Mouse (Mus musculus): Measurements from ENCODE around the gene H2-DMb1. TPM values are rescaled to one million over a fixed set of nuclear protein-coding genes. Genes with fewer than 3 reads are reported as not detected.

The H2-DMb1 gene
- polyA plus RNA-seq, 1 experiment from 2014 or later: 0.33 TPM

DNA sequence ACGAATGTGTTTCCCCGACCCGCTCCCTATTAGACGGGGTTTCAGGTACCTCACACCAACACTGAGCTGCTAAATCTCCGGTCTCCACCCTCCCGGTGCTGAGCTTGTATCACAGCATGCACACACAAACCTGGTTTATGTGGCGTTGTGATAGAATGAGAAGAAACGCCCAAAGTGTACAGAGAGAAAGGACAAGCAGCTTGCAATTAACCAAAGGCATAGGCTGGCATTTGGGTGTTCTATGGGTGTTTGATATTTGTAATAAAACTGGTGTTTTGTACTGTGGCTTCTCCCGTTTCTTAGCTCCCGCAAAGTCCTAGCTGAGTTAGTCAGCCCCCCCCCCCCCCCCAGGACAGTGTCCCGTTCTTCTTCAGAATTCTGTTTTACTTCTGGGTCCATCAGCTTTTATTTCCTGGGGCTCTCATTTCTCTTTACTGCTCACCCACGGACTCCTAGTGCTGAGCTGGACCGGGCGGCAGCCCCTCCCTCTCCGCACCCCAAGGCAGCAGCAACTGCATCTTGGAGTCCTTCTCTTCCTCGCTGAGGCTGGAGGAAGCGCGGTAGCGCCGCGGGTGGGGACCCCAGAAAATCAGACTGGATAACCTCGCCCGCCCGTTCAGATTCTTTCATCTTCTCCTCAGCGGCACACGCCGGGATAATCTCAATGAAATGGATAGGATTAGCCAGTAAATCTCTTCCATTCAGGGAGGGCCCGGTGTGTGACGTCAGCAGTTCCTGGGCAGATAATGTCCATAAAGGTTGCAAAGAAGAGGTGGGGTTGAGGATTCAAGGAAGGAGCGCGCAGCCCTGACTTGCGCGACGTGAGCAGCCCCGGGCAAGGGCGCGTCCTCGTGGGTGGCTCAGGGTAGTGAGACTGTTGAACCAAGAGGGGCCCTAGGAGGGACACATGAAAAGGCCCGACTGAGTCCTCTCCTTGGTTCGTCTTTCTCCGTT is 44.3 kb downstream of the H2-DMb1 start, which contains the start of gene Psmb8:
Gene Psmb8, plus strand, starts transcription at position 781 of the 954 bp plus-strand sequence.
- peaks cover 11% of the 10 kb centered on the region for H3K4me1 ChIP-seq (replicated peaks)
- WGBS: 4% methylated on average over 41 of the region's 41 CpGs
- ATAC-seq (ENCODE audit: insufficient number of reproducible peaks, low FRiP score): peak; percentile 51
- H3K9me3 ChIP-seq (replicated peaks): no peaks in the 10 kb centered on the region
- H3K4me3 ChIP-seq: peak within 1 kb of the TSS; percentile 56
- peak within 1 kb of the TSS; percentile 84 for H3K4me2 ChIP-seq
- no peaks in the 10 kb centered on the region for H3K36me3 ChIP-seq
- peak within 1 kb of the TSS; percentile 16; the same call in 1 of the 2 replicates for H3K9ac ChIP-seq
- peaks cover 93% of the 10 kb centered on the region for H3K27me3 ChIP-seq (replicated peaks)
- H3K27ac ChIP-seq (ENCODE audit: poor library complexity, severe bottlenecking): no peak within 1 kb of the TSS

DNA sequence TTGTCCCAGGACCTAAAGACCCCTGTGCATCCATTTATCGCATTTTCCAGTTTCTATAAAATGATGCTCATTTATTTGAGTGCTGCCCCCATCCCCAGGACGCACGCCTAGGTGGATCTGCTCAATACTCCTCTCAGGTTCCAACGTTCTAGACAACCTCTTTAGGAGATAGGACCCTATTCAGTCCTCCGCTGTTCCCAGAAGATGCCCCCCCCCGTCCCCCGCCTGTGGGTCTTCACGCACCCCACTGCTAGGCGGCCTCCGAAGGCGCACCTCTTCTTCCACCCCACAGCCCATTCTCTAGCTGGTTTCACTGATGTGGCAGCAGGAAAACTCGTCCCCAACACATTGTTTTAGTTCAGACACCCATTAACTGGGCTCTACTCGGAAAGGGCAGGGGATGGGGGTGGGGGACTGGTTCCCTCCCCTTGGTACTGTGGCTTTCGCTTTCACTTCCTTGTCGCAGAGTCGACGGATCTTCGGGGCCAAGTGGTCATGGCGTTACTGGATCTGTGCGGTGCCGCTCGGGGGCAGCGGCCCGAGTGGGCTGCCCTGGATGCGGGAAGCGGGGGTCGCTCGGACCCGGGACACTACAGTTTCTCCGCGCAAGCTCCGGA is 45.1 kb downstream of the H2-DMb1 start:
- peaks cover 89% of the 10 kb centered on the region for H3K27me3 ChIP-seq (replicated peaks)
- peak overlapping the region; percentile 16; the same call in 1 of the 2 replicates for H3K9ac ChIP-seq
- 3% methylated on average over 32 of the region's 32 CpGs for WGBS
- no peak for ATAC-seq (ENCODE audit: insufficient number of reproducible peaks, low FRiP score)
- peak overlapping the region; percentile 84 for H3K4me2 ChIP-seq
- no peaks in the 10 kb centered on the region for H3K36me3 ChIP-seq
- H3K4me3 ChIP-seq: peak overlapping the region; percentile 56
- no peaks in the 10 kb centered on the region for H3K9me3 ChIP-seq (replicated peaks)
- peaks cover 11% of the 10 kb centered on the region for H3K4me1 ChIP-seq (replicated peaks)
- no peak overlapping the region for H3K27ac ChIP-seq (ENCODE audit: poor library complexity, severe bottlenecking)

DNA sequence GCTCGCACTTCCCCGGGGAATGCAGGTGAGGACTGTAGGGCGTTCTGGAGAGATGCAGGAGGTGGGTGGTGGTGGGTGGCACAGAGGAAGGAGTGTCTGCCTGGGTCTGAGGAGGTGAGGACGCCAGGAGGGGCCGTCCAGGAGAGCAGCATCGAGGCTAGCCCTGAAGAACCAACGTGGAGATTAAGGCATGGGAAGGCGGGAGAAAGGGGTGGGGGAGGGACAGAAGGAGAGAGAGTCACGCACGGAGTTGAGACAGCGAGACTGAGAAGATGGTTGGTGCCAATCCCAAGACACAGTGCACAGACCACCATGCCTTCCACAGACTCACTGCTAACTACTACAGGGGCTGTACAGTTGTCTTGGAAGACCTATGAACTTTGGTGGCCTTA is 45.6 kb downstream of the H2-DMb1 start:
- peak overlapping the region; percentile 16; the same call in 1 of the 2 replicates for H3K9ac ChIP-seq
- WGBS: 9% methylated on average over 11 of the region's 11 CpGs
- no peak for ATAC-seq (ENCODE audit: insufficient number of reproducible peaks, low FRiP score)

DNA sequence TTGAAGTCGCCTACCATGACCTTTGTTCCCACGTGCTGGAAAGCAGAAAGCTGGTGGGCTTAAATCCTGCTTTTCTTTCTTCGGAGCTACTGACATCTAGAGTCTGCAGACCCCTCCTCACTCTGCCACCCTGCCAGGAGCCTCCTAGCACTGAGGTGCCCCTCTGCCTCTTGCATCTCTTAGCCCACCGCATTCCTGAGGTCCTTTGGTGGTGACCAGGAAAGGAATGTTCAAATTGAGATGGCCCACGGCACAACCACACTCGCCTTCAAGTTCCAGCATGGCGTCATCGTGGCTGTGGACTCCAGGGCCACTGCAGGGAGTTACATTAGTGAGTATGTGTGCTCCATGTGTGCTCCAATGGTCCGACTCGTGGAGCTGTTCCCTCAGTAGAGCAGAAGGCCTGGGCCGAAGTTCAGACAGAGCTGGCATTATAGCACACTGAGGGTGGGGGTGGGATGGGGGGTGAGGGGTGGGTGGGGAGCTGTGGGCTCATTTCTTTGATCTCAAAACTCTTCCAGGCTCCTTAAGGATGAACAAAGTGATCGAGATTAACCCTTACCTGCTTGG is 46.3 kb downstream of the H2-DMb1 start:
- ATAC-seq (ENCODE audit: insufficient number of reproducible peaks, low FRiP score): no peak
- Histone ChIP-seq H3K36me3 (no peaks in the 10 kb centered on the region), H3K4me1 (replicated peaks) (peaks cover 11% of the 10 kb centered on the region), H3K9me3 (replicated peaks) (no peaks in the 10 kb centered on the region), H3K9ac (no peak overlapping the region), H3K27me3 (replicated peaks) (peaks cover 89% of the 10 kb centered on the region), H3K4me3 (no peak overlapping the region), H3K27ac (ENCODE audit: poor library complexity, severe bottlenecking) (no peak overlapping the region), H3K4me2 (no peak overlapping the region)
- WGBS: 60% methylated on average over 12 of the region's 12 CpGs

More for the DNA sequence above, 45.6 kb downstream of the H2-DMb1 start:
- H3K4me2 ChIP-seq: peak overlapping the region; percentile 84
- peaks cover 11% of the 10 kb centered on the region for H3K4me1 ChIP-seq (replicated peaks)
- H3K4me3 ChIP-seq: peak overlapping the region; percentile 56
- peaks cover 90% of the 10 kb centered on the region for H3K27me3 ChIP-seq (replicated peaks)
- H3K27ac ChIP-seq (ENCODE audit: poor library complexity, severe bottlenecking): no peak overlapping the region
- no peaks in the 10 kb centered on the region for H3K9me3 ChIP-seq (replicated peaks)
- no peaks in the 10 kb centered on the region for H3K36me3 ChIP-seq

DNA sequence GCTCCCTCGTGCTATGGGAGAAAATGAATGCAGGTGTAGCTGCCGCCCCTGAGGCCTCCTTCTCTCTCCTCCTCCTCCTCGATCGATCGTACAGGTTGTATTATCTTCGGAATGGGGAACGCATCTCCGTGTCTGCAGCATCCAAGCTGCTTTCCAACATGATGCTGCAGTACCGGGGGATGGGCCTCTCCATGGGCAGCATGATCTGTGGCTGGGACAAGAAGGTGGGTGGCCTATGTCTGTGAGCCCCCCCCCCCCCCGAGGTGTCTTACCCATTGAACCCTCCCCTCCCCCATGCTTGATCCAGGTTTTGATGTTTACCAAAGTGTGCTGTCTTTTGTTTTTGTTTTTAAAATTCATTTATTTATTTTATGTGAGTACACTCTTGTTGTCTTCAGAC is 47.2 kb downstream of the H2-DMb1 start:
- Histone ChIP-seq H3K4me3 (no peak overlapping the region), H3K27ac (ENCODE audit: poor library complexity, severe bottlenecking) (no peak overlapping the region), H3K4me1 (replicated peaks) (peaks cover 15% of the 10 kb centered on the region), H3K9me3 (replicated peaks) (no peaks in the 10 kb centered on the region), H3K4me2 (no peak overlapping the region), H3K27me3 (replicated peaks) (peaks cover 84% of the 10 kb centered on the region), H3K9ac (no peak overlapping the region), H3K36me3 (no peaks in the 10 kb centered on the region)
- no peak for ATAC-seq (ENCODE audit: insufficient number of reproducible peaks, low FRiP score)
- WGBS: 75% methylated on average over 10 of the region's 10 CpGs

DNA sequence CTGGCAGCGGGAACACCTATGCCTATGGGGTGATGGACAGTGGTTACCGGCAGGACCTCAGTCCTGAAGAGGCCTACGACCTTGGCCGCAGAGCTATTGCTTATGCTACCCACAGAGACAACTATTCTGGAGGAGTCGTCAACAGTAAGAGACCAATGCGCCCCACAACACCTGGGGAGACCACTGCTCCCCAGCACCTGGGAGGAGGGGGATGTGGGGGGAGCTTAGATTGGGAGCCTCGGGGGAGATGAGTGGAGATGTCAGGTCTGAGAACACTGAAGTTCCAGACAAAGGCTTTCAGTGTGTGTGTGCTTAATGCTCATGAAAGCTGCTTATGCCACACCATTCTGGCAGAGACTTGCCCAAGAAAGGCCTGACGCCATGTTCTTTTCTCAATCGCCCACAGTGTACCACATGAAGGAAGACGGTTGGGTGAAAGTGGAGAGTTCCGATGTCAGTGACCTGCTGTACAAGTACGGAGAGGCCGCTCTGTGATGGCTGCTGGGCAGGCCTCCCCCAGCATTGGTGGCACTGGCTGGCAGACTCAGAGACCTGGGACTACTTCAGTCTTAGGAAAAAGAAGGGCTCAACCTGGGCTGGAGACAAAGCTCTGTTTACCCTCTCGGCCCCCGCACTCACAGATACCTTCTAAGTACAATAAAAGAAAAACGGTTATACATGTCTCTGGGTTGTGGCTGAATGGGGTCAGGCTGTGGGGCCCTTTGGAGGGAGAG is 48.1 kb downstream of the H2-DMb1 start:
- Histone ChIP-seq H3K36me3 (no peaks in the 10 kb centered on the region), H3K9ac (no peak overlapping the region), H3K9me3 (replicated peaks) (no peaks in the 10 kb centered on the region), H3K4me3 (no peak overlapping the region), H3K4me1 (replicated peaks) (peaks cover 21% of the 10 kb centered on the region), H3K27me3 (replicated peaks) (peaks cover 83% of the 10 kb centered on the region), H3K4me2 (no peak overlapping the region), H3K27ac (ENCODE audit: poor library complexity, severe bottlenecking) (no peak overlapping the region)
- no peak for ATAC-seq (ENCODE audit: insufficient number of reproducible peaks, low FRiP score)
- 85% methylated on average over 16 of the region's 16 CpGs for WGBS

DNA sequence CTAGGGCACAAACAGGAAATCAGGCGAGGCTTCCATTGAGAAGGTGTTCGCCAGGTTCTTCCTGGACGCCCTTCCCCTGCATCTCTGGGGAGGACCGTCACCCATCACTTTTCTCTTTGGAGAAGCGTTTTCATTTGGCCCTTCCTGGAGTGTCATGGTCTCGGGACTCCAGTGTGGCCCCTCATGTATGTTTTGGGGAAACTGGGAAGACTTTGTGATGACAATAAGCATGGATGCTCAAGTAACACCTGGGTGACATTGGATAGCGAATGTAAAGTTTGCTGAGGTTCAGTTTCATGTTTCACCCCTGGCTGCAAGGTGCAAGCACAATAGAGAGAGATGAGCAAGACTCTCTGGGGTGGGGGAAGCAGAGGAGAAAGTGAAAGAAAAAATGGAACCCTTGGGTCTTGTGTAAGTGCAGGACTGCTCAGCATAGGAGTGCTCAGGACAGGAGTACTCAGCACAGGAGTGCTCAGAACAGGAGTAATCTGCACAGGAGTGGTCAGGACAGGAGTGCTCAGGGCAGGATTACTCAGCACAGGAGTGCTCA is 48.7 kb downstream of the H2-DMb1 start:
- WGBS: 58% methylated on average over 7 of the region's 7 CpGs
- Histone ChIP-seq H3K27me3 (replicated peaks) (peaks cover 83% of the 10 kb centered on the region), H3K4me3 (no peak overlapping the region), H3K36me3 (no peaks in the 10 kb centered on the region), H3K9ac (no peak overlapping the region), H3K4me2 (no peak overlapping the region), H3K27ac (ENCODE audit: poor library complexity, severe bottlenecking) (no peak overlapping the region), H3K4me1 (replicated peaks) (peaks cover 21% of the 10 kb centered on the region), H3K9me3 (replicated peaks) (no peaks in the 10 kb centered on the region)
- no peak for ATAC-seq (ENCODE audit: insufficient number of reproducible peaks, low FRiP score)

DNA sequence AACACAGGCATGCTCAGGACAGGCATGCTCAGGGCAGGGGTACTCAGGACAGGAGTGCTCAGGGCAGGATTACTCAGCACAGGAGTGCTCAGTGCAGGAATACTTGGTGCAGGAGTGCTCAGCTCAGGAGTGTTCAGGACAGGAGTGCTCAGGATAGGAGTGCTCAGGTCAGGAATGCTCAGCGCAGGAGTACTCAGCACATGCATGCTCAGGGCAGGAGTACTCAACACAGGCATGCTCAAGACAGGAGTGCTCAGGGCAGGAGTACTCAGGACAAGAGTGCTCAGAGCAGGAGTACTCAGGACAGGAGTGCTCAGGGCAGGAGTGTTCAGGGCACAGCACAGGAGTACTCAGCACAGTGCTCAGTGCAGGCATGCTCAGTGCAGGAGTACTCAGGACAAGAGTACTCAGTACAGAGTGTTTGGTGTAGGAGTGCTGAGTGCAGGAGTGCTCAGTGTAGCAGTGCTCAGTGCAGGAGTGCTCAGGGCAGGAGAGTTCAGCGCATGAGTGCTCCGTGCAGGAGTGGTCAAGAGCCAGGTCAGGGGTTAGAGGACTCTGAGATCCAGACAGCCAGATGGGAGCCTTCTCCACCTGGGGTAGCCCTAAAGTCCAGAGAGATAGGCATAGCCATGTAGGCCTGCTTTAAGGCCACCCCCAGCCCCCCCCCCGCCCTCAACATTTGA is 50.0 kb downstream of the H2-DMb1 start:
- WGBS: 79% methylated on average over 4 of the region's 4 CpGs

DNA sequence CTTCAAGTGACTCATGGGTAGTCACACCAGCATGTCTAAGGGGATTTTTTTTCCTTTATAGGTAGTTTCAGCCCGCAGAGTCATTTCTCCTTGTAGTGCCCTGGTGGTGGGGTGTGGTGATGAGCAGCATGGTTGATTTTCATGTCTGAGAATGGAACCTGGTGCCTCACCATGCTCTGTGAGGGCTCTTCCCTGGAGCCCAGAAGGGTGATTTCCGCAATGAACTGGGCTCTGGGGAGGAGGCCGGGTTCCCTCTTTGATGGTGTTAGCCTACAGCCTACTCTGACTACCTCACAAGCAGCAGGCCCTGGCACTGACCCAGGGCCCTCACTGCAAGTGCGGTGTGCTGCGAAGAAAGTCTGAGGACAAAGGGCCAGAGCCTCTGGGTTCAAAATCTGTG is 50.6 kb downstream of the H2-DMb1 start, which contains the start of gene Tap2:
Gene Tap2, plus strand, starts transcription at position 84 of the 400 bp plus-strand sequence.
- Histone ChIP-seq H3K4me3 (peak within 1 kb of the TSS; percentile 80), H3K27me3 (replicated peaks) (peaks cover 77% of the 10 kb centered on the region), H3K27ac (ENCODE audit: poor library complexity, severe bottlenecking) (no peak within 1 kb of the TSS), H3K4me1 (replicated peaks) (peaks cover 12% of the 10 kb centered on the region), H3K4me2 (peak within 1 kb of the TSS; percentile 97), H3K9ac (peak within 1 kb of the TSS; percentile 73), H3K36me3 (no peaks in the 10 kb centered on the region), H3K9me3 (replicated peaks) (no peaks in the 10 kb centered on the region)
- ATAC-seq (ENCODE audit: insufficient number of reproducible peaks, low FRiP score): no peak
- WGBS: 61% methylated on average over 5 of the region's 5 CpGs

More for the DNA sequence above, 50.0 kb downstream of the H2-DMb1 start:
- ATAC-seq (ENCODE audit: insufficient number of reproducible peaks, low FRiP score): peak; percentile 34; the same call in 1 of the 2 replicates
- peaks cover 79% of the 10 kb centered on the region for H3K27me3 ChIP-seq (replicated peaks)
- H3K36me3 ChIP-seq: no peaks in the 10 kb centered on the region
- H3K4me3 ChIP-seq: no peak overlapping the region
- H3K9me3 ChIP-seq (replicated peaks): no peaks in the 10 kb centered on the region
- peaks cover 17% of the 10 kb centered on the region for H3K4me1 ChIP-seq (replicated peaks)
- no peak overlapping the region for H3K4me2 ChIP-seq
- no peak overlapping the region for H3K27ac ChIP-seq (ENCODE audit: poor library complexity, severe bottlenecking)
- no peak overlapping the region for H3K9ac ChIP-seq

Data from heart, embryonic 12.5 days (tissue).